Mouse (Mus musculus) limb, embryonic 11.5 days (tissue): Measurements from ENCODE around the gene Wnt3a. TPM values are rescaled to one million over a fixed set of nuclear protein-coding genes. Genes with fewer than 3 reads are reported as not detected.

Source experiments
- ATAC-seq: fragments of 200-750 bp; cut with Nextera tagmentation; 2 replicates; pipeline ENCODE4 v1.8.0; 2017; ENCODE audit warnings: low read depth; ENCODE audit not compliant: insufficient number of reproducible peaks, low FRiP score, low TSS enrichment
- DNase-seq: peaks from one replicate; pipeline ENCODE4 v3.0.0-alpha.2; 2015; ENCODE audit warnings: low spot score
- H3K27ac ChIP-seq: fragments of 300-500 bp; sonication (generic); replicated peaks from 2 replicates; pipeline ENCODE4 v1.5.1; 2014; ENCODE audit warnings: low read depth, mild to moderate bottlenecking, low read length
- H3K27me3 ChIP-seq: fragments of 300-500 bp; sonication (generic); 2 replicates; pipeline ENCODE4 v1.6.1; 2014; ENCODE audit warnings: mild to moderate bottlenecking, low read length, mixed read lengths; ENCODE audit not compliant: control insufficient read depth, insufficient read depth
- H3K36me3 ChIP-seq: fragments of 300-500 bp; sonication (generic); 2 replicates; pipeline ENCODE4 v1.6.1; 2014; ENCODE audit warnings: mild to moderate bottlenecking, low read length, moderate library complexity, mixed read lengths; ENCODE audit not compliant: control insufficient read depth, insufficient read depth
- H3K4me1 ChIP-seq: fragments of 300-500 bp; sonication (generic); 2 replicates; pipeline ENCODE4 v1.6.1; 2014; ENCODE audit warnings: low read length, mixed read lengths; ENCODE audit not compliant: control insufficient read depth, insufficient read depth
- H3K4me2 ChIP-seq: fragments of 300-500 bp; sonication (generic); 2 replicates; pipeline ENCODE4 v1.6.1; 2014; ENCODE audit warnings: low read depth, mild to moderate bottlenecking, moderate library complexity; ENCODE audit not compliant: severe bottlenecking
- H3K4me3 ChIP-seq: fragments of 300-500 bp; sonication (generic); 2 replicates; pipeline ENCODE4 v1.5.1; 2014; ENCODE audit warnings: low read depth, low read length
- H3K9ac ChIP-seq: fragments of 300-500 bp; sonication (generic); 2 replicates; pipeline ENCODE4 v1.6.1; 2014; ENCODE audit warnings: mild to moderate bottlenecking, low read length
- H3K9me3 ChIP-seq: fragments of 300-500 bp; sonication (generic); 2 replicates; pipeline ENCODE4 v1.6.1; 2016; ENCODE audit warnings: low read length; ENCODE audit not compliant: control insufficient read depth
- WGBS: fragments of 180-500 bp; shearing (Covaris S2); extraction: QIAGEN DNeasy Blood & Tissue Kit; methylation state at CpG from one replicate; pipeline ENCODE4 v1.1.7; 2014; 5-methylcytosine and 5-hydroxymethylcytosine counted together
- polyA plus RNA-seq: library from polyadenylated mRNA; unstranded; fragments of >200 nt; fragmentation: Nextera tagmentation; extraction: Ambion mirVana; gene quantifications from 2 replicates; pipeline ENCODE4 v1.2.1, GENCODE M21; 2014

The Wnt3a gene
- polyA plus RNA-seq, 1 experiment from 2014 or later = 0.07 TPM

- Histone ChIP-seq H3K27me3 (peaks cover 5% of the 10 kb centered on the region), H3K27ac (no peak overlapping the region), H3K4me2 (no peak overlapping the region), H3K9ac (no peak overlapping the region), H3K9me3 (no peaks in the 10 kb centered on the region), H3K36me3 (no peaks in the 10 kb centered on the region), H3K4me3 (no peak overlapping the region), H3K4me1 (peaks cover 9% of the 10 kb centered on the region)
- ATAC-seq (no peak), DNase-seq (no peak)
- 11% methylated on average over 3 of the region's 3 CpGs for WGBS
Observed at GRCm38 (mm10) chr11:59241841-59242240, 48.7 kb downstream of the Wnt3a start.

- ATAC-seq (no peak), DNase-seq (no peak)
- Histone ChIP-seq H3K27me3 (peaks cover 5% of the 10 kb centered on the region), H3K4me1 (peaks cover 9% of the 10 kb centered on the region), H3K9ac (no peak overlapping the region), H3K4me3 (no peak overlapping the region), H3K4me2 (no peak overlapping the region), H3K27ac (no peak overlapping the region), H3K9me3 (no peaks in the 10 kb centered on the region), H3K36me3 (no peaks in the 10 kb centered on the region)
- WGBS = 80% methylated on average over 4 of the region's 4 CpGs
Observed at GRCm38 (mm10) chr11:59239796-59240195, 50.8 kb downstream of the Wnt3a start.

GRCm38 (mm10) chr11:59239428-59239785 is 51.1 kb downstream of the Wnt3a start:
- Histone ChIP-seq H3K27ac (no peak overlapping the region), H3K9me3 (no peaks in the 10 kb centered on the region), H3K4me2 (no peak overlapping the region), H3K36me3 (no peaks in the 10 kb centered on the region), H3K9ac (no peak overlapping the region), H3K27me3 (peaks cover 5% of the 10 kb centered on the region), H3K4me1 (peaks cover 9% of the 10 kb centered on the region), H3K4me3 (no peak overlapping the region)
- WGBS = 27% methylated on average over 4 of the region's 4 CpGs
- DNase-seq = no peak
- peak; percentile 29; the same call in 1 of the 2 replicates for ATAC-seq

- Histone ChIP-seq H3K4me2 (no peak overlapping the region), H3K27me3 (peaks cover 5% of the 10 kb centered on the region), H3K4me3 (no peak overlapping the region), H3K9ac (no peak overlapping the region; the same call in 1 of the 2 replicates), H3K9me3 (no peaks in the 10 kb centered on the region), H3K27ac (no peak overlapping the region), H3K36me3 (no peaks in the 10 kb centered on the region), H3K4me1 (peaks cover 9% of the 10 kb centered on the region)
- DNase-seq (peak; percentile 78), ATAC-seq (peak; percentile 67)
- 1% methylated on average over 14 of the region's 15 CpGs for WGBS
Observed at GRCm38 (mm10) chr11:59238525-59239427, 51.8 kb downstream of the Wnt3a start.

GRCm38 (mm10) chr11:59232797-59233196 is 57.8 kb downstream of the Wnt3a start:
- Histone ChIP-seq H3K27ac (no peak overlapping the region), H3K27me3 (no peaks in the 10 kb centered on the region), H3K4me3 (no peak overlapping the region), H3K4me1 (peaks cover 6% of the 10 kb centered on the region; the same call in 1 of the 2 replicates), H3K4me2 (no peak overlapping the region), H3K9ac (no peak overlapping the region), H3K36me3 (no peaks in the 10 kb centered on the region), H3K9me3 (no peaks in the 10 kb centered on the region)
- DNase-seq (no peak), ATAC-seq (no peak)
- WGBS = 57% methylated on average over 2 of the region's 2 CpGs

GRCm38 (mm10) chr11:59230144-59230760 is 60.3 kb downstream of the Wnt3a start:
- ATAC-seq (no peak), DNase-seq (peak; percentile 80)
- H3K36me3 ChIP-seq = no peaks in the 10 kb centered on the region
- no peak overlapping the region for H3K9ac ChIP-seq
- H3K4me1 ChIP-seq = peaks cover 17% of the 10 kb centered on the region
- H3K27me3 ChIP-seq = no peaks in the 10 kb centered on the region
- no peak overlapping the region for H3K4me2 ChIP-seq
- H3K27ac ChIP-seq = no peak overlapping the region
- no peaks in the 10 kb centered on the region for H3K9me3 ChIP-seq
- no peak overlapping the region for H3K4me3 ChIP-seq
- WGBS = 9% methylated on average over 7 of the region's 7 CpGs

- DNase-seq = peak; percentile 97
- no peaks in the 10 kb centered on the region for H3K9me3 ChIP-seq
- WGBS = 5% methylated on average over 58 of the region's 59 CpGs
- H3K27ac ChIP-seq = peak within 1 kb of the TSS; percentile 85
- H3K4me2 ChIP-seq = peak within 1 kb of the TSS; percentile 73
- no peaks in the 10 kb centered on the region for H3K36me3 ChIP-seq
- peaks cover 20% of the 10 kb centered on the region for H3K4me1 ChIP-seq
- ATAC-seq = peak; percentile 91
- H3K9ac ChIP-seq = peak within 1 kb of the TSS; percentile 85
- H3K27me3 ChIP-seq = no peaks in the 10 kb centered on the region
- H3K4me3 ChIP-seq = peak within 1 kb of the TSS; percentile 68
Observed at GRCm38 (mm10) chr11:59228122-59228953, 62.2 kb downstream of the Wnt3a start, which contains the start of gene Arf1. Gene Arf1 (minus strand): TSS chr11:59228270.

- Histone ChIP-seq H3K27me3 (no peaks in the 10 kb centered on the region), H3K9ac (peak overlapping the region; percentile 85), H3K36me3 (no peaks in the 10 kb centered on the region), H3K9me3 (no peaks in the 10 kb centered on the region), H3K4me3 (peak overlapping the region; percentile 68), H3K27ac (peak overlapping the region; percentile 85), H3K4me1 (peaks cover 20% of the 10 kb centered on the region), H3K4me2 (peak overlapping the region; percentile 73)
- DNase-seq (no peak), ATAC-seq (peak; percentile 81)
- under 1% methylated on average over 43 of the region's 51 CpGs for WGBS
Observed at GRCm38 (mm10) chr11:59227604-59228121, 62.9 kb downstream of the Wnt3a start.
